Mouse (Mus musculus): ENCODE measurements around the gene Exoc7. TPM values are rescaled to one million over a fixed set of nuclear protein-coding genes. Genes with fewer than 3 reads are reported as not detected.
"Not testable (repeated sequence)": the region's sequence is repeated elsewhere in the genome, so short reads cannot be mapped to it uniquely, and the experiment has no call there.

The Exoc7 gene
- total RNA-seq, 2 experiments from 2014 or later = 57.6 to 68.8 TPM

GRCm38 (mm10) chr11:116280751-116281663 lies 26.0 kb downstream of the Exoc7 start, which contains the start of gene Galr2:
TSS of gene Galr2 (plus strand) at chr11:116280939.
- peak; percentile 8 to 32 for DNase-seq

- DNase-seq = not testable (repeated sequence)
Observed at GRCm38 (mm10) chr11:116277184-116277583, 29.8 kb downstream of the Exoc7 start.

- peak; percentile 96 to 97 for DNase-seq
Observed at GRCm38 (mm10) chr11:116274045-116274666, 32.9 kb downstream of the Exoc7 start, which contains the start of gene Srp68. TSS of gene Srp68 (minus strand) at chr11:116274217.

GRCm38 (mm10) chr11:116273469-116274044 lies 33.5 kb downstream of the Exoc7 start:
- no peak for DNase-seq

GRCm38 (mm10) chr11:116272589-116273468 lies 34.2 kb downstream of the Exoc7 start:
- no peak for DNase-seq

GRCm38 (mm10) chr11:116269560-116269959 lies 37.5 kb downstream of the Exoc7 start:
- no peak for DNase-seq

- no peak for DNase-seq
Observed at GRCm38 (mm10) chr11:116268313-116268712, 38.7 kb downstream of the Exoc7 start.

- no peak for DNase-seq
Observed at GRCm38 (mm10) chr11:116267637-116268036, 39.4 kb downstream of the Exoc7 start.

- no peak for DNase-seq
Observed at GRCm38 (mm10) chr11:116265850-116266249, 41.2 kb downstream of the Exoc7 start.

GRCm38 (mm10) chr11:116265352-116265751 lies 41.7 kb downstream of the Exoc7 start:
- DNase-seq = no peak

- DNase-seq = no peak
Observed at GRCm38 (mm10) chr11:116260259-116260658, 46.8 kb downstream of the Exoc7 start.

- DNase-seq = no peak
Observed at GRCm38 (mm10) chr11:116259461-116259860, 47.6 kb downstream of the Exoc7 start.

- no peak for DNase-seq
Observed at GRCm38 (mm10) chr11:116255982-116256675, 50.9 kb downstream of the Exoc7 start.

GRCm38 (mm10) chr11:116255090-116255981 lies 51.7 kb downstream of the Exoc7 start:
- DNase-seq = no peak

- DNase-seq = no peak
Observed at GRCm38 (mm10) chr11:116254627-116255026, 52.4 kb downstream of the Exoc7 start.

GRCm38 (mm10) chr11:116253076-116253600 lies 53.9 kb downstream of the Exoc7 start:
- DNase-seq = no peak

GRCm38 (mm10) chr11:116250898-116251297 lies 56.1 kb downstream of the Exoc7 start:
- no peak for DNase-seq

- no peak for DNase-seq
Observed at GRCm38 (mm10) chr11:116247502-116248222, 59.4 kb downstream of the Exoc7 start.

- no peak for DNase-seq
Observed at GRCm38 (mm10) chr11:116245616-116246015, 61.4 kb downstream of the Exoc7 start.

All from adrenal gland, postnatal 36 days (tissue).